Mouse (Mus musculus): Measurements from ENCODE around the gene Bcl9l. TPM values are rescaled to one million over a fixed set of nuclear protein-coding genes. Genes with fewer than 3 reads are reported as not detected.
A peak's percentile ranks its signal among the peaks of the same experiment; 100 is the strongest.

Bcl9l gene
- total and polyA plus RNA-seq, 3 experiments, result 0.58 to 5.1 TPM; not detected in 1

DNA sequence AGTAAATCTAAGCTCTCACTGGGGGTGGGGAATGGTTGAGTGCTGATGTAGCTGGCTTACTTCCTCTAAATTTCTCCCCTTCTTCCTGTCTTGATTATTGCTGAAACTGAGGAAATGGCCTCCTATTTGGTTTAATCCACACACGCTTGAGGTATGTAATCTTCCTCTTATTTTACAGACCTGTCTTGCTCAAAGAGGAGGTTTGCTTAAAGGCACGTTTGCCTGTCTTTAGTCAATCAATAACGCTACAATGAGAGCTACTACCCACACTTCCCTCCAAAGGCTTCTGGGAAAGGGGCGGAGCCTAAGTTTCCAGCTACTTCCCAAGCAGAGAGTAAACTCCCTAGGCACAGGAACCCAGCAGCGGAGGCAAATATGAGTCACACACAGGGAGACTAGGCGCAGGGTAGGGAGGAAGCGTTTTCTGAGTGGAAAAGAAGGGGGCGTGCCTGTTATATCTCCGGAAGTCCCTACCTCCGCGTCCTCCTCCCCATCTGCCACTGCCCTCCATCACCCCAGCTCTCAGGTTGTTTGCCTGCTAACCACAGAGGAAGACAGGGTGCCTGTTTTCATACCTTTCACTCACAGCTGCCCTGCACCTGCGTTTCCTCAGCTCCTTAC lies 32.6 kb downstream of the Bcl9l start (continued):
- no peak for TF ChIP-seq TCF12 (IDR thresholded peaks at IDR 0.05; ENCODE audit: low read depth, low read length)
- TF ChIP-seq EP300 (IDR thresholded peaks at IDR 0.05; ENCODE audit: low read depth in 1 of 2, low read length in 2 of 2), result 0 out of 4 replicates have a peak, but pooled peaks of 1 of the 2 experiments have one; percentile 30
- TF ChIP-seq MYB (IDR thresholded peaks at IDR 0.05; ENCODE audit: low read depth, low read length), result no peak
- no peak for TF ChIP-seq POLR2AphosphoS5 (IDR thresholded peaks at IDR 0.05; ENCODE audit: borderline replicate concordance, low read depth, low read length)
- TF ChIP-seq KAT2A (conservative IDR thresholded peaks at IDR 0.05; ENCODE audit: low read depth, low read length), result no peak
- TF ChIP-seq E2F4 (IDR thresholded peaks at IDR 0.05; ENCODE audit: borderline replicate concordance, low read depth, low read length), result no peak
- peak; percentile 71; the same call in 1 of the 2 replicates for TF ChIP-seq ELF1 (IDR thresholded peaks at IDR 0.05; ENCODE audit: low read depth, low read length)
- no peak for TF ChIP-seq MXI1 (IDR thresholded peaks at IDR 0.05; ENCODE audit: low read depth, low read length)
- peak; percentile 71 for TF ChIP-seq TBP (IDR thresholded peaks at IDR 0.05; ENCODE audit: low read depth, low read length)
- no peak for TF ChIP-seq ZKSCAN1 (IDR thresholded peaks at IDR 0.05; ENCODE audit: low read depth, low read length)
- no peak for TF ChIP-seq CHD2 (IDR thresholded peaks at IDR 0.05; ENCODE audit: low read length)
- peak in 1 of 2 experiments; percentile 66; a peak in 2 of 4 replicates for TF ChIP-seq POLR2A (IDR thresholded peaks at IDR 0.05; ENCODE audit: control insufficient read depth in 1 of 2, insufficient read depth in 1 of 2, low read depth in 1 of 2, low read length in 2 of 2, poor library complexity in 1 of 2)
- TF ChIP-seq NELFE (IDR thresholded peaks at IDR 0.05; ENCODE audit: low read depth, low read length), result peak; percentile 62
- TF ChIP-seq RAD21 (IDR thresholded peaks at IDR 0.05; ENCODE audit: low read depth, low read length), result no peak
- TF ChIP-seq ZNF384 (IDR thresholded peaks at IDR 0.05; ENCODE audit: low read depth, low read length), result no peak

DNA sequence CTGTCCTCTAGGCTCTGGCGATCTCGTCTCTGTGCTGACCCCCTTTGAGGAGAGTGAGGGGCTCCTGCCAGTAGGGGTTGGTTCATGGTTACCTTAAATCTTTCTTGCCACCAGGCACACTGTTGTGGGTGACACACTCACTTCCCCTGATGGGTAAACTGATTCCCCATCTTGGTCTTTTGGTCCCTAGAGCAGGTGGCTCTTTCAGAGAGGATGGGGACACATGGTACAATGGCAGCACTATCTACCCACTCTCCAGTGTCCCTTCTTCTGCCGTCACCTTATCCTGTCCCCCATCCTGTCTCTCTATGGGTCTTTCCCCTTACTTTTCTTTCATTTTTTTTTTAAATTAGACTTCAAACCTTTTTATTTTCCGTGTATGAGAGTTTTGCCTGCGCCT lies 33.3 kb downstream of the Bcl9l start:
- Histone ChIP-seq H3K79me2 (ENCODE audit: control insufficient read depth, insufficient read depth, low read length, poor library complexity) (no peaks in the 10 kb centered on the region), H3K4me1 (ENCODE audit: control insufficient read depth in 1 of 2, insufficient read depth in 2 of 2, low read length in 2 of 2) (peaks cover 0 to 31% of the 10 kb centered on the region in 2 experiments; a peak in 3 of 4 replicates), H3K36me3 (ENCODE audit: control insufficient read depth in 1 of 2, insufficient read depth in 2 of 2, low read length in 2 of 2) (peaks cover 0 to 21% of the 10 kb centered on the region in 2 experiments; a peak in 2 of 4 replicates), H3K9me3 (replicated peaks; ENCODE audit: insufficient read depth, low read length) (no peaks in the 10 kb centered on the region), H3K9ac (ENCODE audit: control insufficient read depth, low read depth, low read length, poor library complexity, severe bottlenecking) (no peak overlapping the region), H3K4me3 (ENCODE audit: control insufficient read depth in 1 of 2, insufficient read depth in 1 of 2, low read depth in 2 of 2, low read length in 2 of 2) (no peak overlapping the region), H3K27me3 (ENCODE audit: control insufficient read depth in 1 of 2, insufficient read depth in 2 of 2, low read length in 2 of 2) (no peaks in the 10 kb centered on the region), H3K27ac (ENCODE audit: control insufficient read depth, low read depth, low read length) (peak overlapping the region; percentile 1; the same call in 1 of the 2 replicates)
- no peak for DNase-seq (ENCODE audit: low read depth, low spot score)
- TF ChIP-seq CTCF (IDR thresholded peaks at IDR 0.05 in 2 of 3, conservative IDR thresholded peaks at IDR 0.05 in 1 of 3; ENCODE audit: control insufficient read depth in 1 of 3, insufficient read depth in 1 of 3, low read depth in 2 of 3, low read length in 3 of 3, poor library complexity in 1 of 3, severe bottlenecking in 1 of 3) (no peak), GABPA (IDR thresholded peaks at IDR 0.05; ENCODE audit: low read depth, low read length) (no peak), ELF1 (IDR thresholded peaks at IDR 0.05; ENCODE audit: low read depth, low read length) (no peak), JUND (IDR thresholded peaks at IDR 0.05; ENCODE audit: low read depth, low read length) (no peak), USF1 (IDR thresholded peaks at IDR 0.05; ENCODE audit: low read depth, low read length) (no peak), UBTF (IDR thresholded peaks at IDR 0.05; ENCODE audit: borderline replicate concordance, insufficient read depth, low read depth, low read length) (no peak), RAD21 (IDR thresholded peaks at IDR 0.05; ENCODE audit: low read depth, low read length) (no peak), ZMIZ1 (IDR thresholded peaks at IDR 0.05; ENCODE audit: low read depth, low read length) (no peak), CHD1 (IDR thresholded peaks at IDR 0.05; ENCODE audit: low read depth, low read length) (no peak), RCOR1 (IDR thresholded peaks at IDR 0.05; ENCODE audit: low read depth, low read length) (no peak), HCFC1 (IDR thresholded peaks at IDR 0.05; ENCODE audit: low read depth, low read length) (no peak), POLR2AphosphoS5 (IDR thresholded peaks at IDR 0.05; ENCODE audit: borderline replicate concordance, low read depth, low read length) (no peak), MYC (IDR thresholded peaks at IDR 0.05; ENCODE audit: low read depth, low read length) (no peak), SMC3 (IDR thresholded peaks at IDR 0.05; ENCODE audit: low read depth, low read length) (no peak), ETS1 (IDR thresholded peaks at IDR 0.05; ENCODE audit: low read depth, low read length) (no peak), MAZ (IDR thresholded peaks at IDR 0.05; ENCODE audit: low read depth, low read length) (no peak), USF2 (IDR thresholded peaks at IDR 0.05; ENCODE audit: borderline replicate concordance in 1 of 2, insufficient read depth in 1 of 2, low read depth in 1 of 2, low read length in 2 of 2) (no peak), NRF1 (IDR thresholded peaks at IDR 0.05; ENCODE audit: insufficient read depth, low read depth, low read length, poor library complexity, severe bottlenecking) (no peak), CHD2 (IDR thresholded peaks at IDR 0.05; ENCODE audit: low read length) (no peak)
